Mouse (Mus musculus) kidney, postnatal 0 days (tissue): Measurements from ENCODE around the gene Dusp3. TPM values are rescaled to one million over a fixed set of nuclear protein-coding genes. Genes with fewer than 3 reads are reported as not detected.

Experiments
- ATAC-seq: fragments of 200-750 bp; cut with Nextera tagmentation; replicated peaks from 2 replicates; pipeline ENCODE4 v1.8.0; 2017; ENCODE audit warnings: low read depth, moderate number of reproducible peaks, moderate TSS enrichment, moderate library complexity; ENCODE audit not compliant: low FRiP score
- DNase-seq: peaks from one replicate; pipeline ENCODE4 v3.0.0-alpha.2; 2016; ENCODE audit warnings: low spot score
- H3K27ac ChIP-seq: fragments of 300-500 bp; sonication (generic); 2 replicates; pipeline ENCODE4 v1.5.1; 2014; ENCODE audit warnings: mild to moderate bottlenecking
- H3K27me3 ChIP-seq: fragments of 300-500 bp; sonication (generic); 2 replicates; pipeline ENCODE4 v1.6.1; 2014; ENCODE audit warnings: low read length, mixed read lengths; ENCODE audit not compliant: insufficient read depth
- H3K36me3 ChIP-seq: fragments of 300-500 bp; sonication (generic); 2 replicates; pipeline ENCODE4 v1.6.1; 2014; ENCODE audit warnings: low read length, mixed read lengths; ENCODE audit not compliant: insufficient read depth
- H3K4me1 ChIP-seq: fragments of 300-500 bp; sonication (generic); replicated peaks from 2 replicates; pipeline ENCODE4 v1.6.1; 2014; ENCODE audit warnings: antibody characterized with exemption, low read length, mixed read lengths; ENCODE audit not compliant: insufficient read depth
- H3K4me2 ChIP-seq: fragments of 300-500 bp; sonication (generic); 2 replicates; pipeline ENCODE4 v1.6.1; 2014; ENCODE audit warnings: mild to moderate bottlenecking, low read length, moderate library complexity, mixed read lengths
- H3K4me3 ChIP-seq: fragments of 300-500 bp; sonication (generic); replicated peaks from 2 replicates; pipeline ENCODE4 v1.5.1; 2014; ENCODE audit warnings: low read depth, low read length
- H3K9ac ChIP-seq: fragments of 300-500 bp; sonication (generic); 2 replicates; pipeline ENCODE4 v1.6.1; 2014; ENCODE audit warnings: low read depth, low read length
- H3K9me3 ChIP-seq: fragments of 300-500 bp; sonication (generic); replicated peaks from 2 replicates; pipeline ENCODE4 v1.6.1; 2016; ENCODE audit warnings: low read length, inconsistent platforms, mixed read lengths
- CTCF ChIP-seq: IDR thresholded peaks from 2 replicates; pipeline ENCODE4 v1.5.1; 2016; ENCODE audit warnings: antibody characterized with exemption, low read depth, mild to moderate bottlenecking, moderate library complexity
- WGBS: fragments of 180-500 bp; shearing (Covaris S2); extraction: QIAGEN DNeasy Blood & Tissue Kit; methylation state at CpG from one replicate; pipeline ENCODE4 v1.1.7; 2014; 5-methylcytosine and 5-hydroxymethylcytosine counted together
- polyA plus RNA-seq: library from polyadenylated mRNA; unstranded; fragments of >200 nt; fragmentation: Nextera tagmentation; extraction: Ambion mirVana; gene quantifications from 2 replicates; pipeline ENCODE4 v1.2.1, GENCODE M21; 2015

The Dusp3 gene
- polyA plus RNA-seq, result 51.7 and 57.9 TPM in 2 replicates

- Histone ChIP-seq H3K36me3 (no peaks in the 10 kb centered on the region), H3K9ac (no peak within 1 kb of the TSS), H3K27ac (no peak within 1 kb of the TSS), H3K4me1 (peaks cover 14% of the 10 kb centered on the region), H3K27me3 (no peaks in the 10 kb centered on the region), H3K4me2 (peak within 1 kb of the TSS; percentile 10; the same call in 1 of the 2 replicates), H3K9me3 (no peaks in the 10 kb centered on the region), H3K4me3 (no peak within 1 kb of the TSS)
- ATAC-seq (no peak), DNase-seq (no peak)
- WGBS, result 92% methylated on average over 3 of the region's 3 CpGs
- TF ChIP-seq CTCF, result no peak
Measured at GRCm38 (mm10) chr11:101986913-101987312, at the start of gene Dusp3. Dusp3 (minus strand) TSS chr11:101987013.

- TF ChIP-seq CTCF, result no peak
- Histone ChIP-seq H3K4me1 (0 out of 2 replicates have a peak, but pooled peaks cover 4% of the 10 kb centered on the region), H3K4me3 (no peak overlapping the region), H3K9ac (no peak overlapping the region), H3K27ac (no peak overlapping the region), H3K36me3 (no peaks in the 10 kb centered on the region), H3K4me2 (no peak overlapping the region), H3K9me3 (no peaks in the 10 kb centered on the region), H3K27me3 (peaks cover 2% of the 10 kb centered on the region; the same call in 1 of the 2 replicates)
- 86% methylated on average over 7 of the region's 7 CpGs for WGBS
- DNase-seq, result no peak
- ATAC-seq, result no peak
Measured at GRCm38 (mm10) chr11:102036336-102036735, 49.5 kb upstream of the Dusp3 start.

GRCm38 (mm10) chr11:102035456-102035960, 48.7 kb upstream of the Dusp3 start:
- H3K4me2 ChIP-seq, result no peak overlapping the region
- DNase-seq, result no peak
- no peak overlapping the region for H3K9ac ChIP-seq
- no peaks in the 10 kb centered on the region for H3K9me3 ChIP-seq
- H3K27ac ChIP-seq, result no peak overlapping the region
- WGBS, result 78% methylated on average over 5 of the region's 5 CpGs
- no peak overlapping the region for H3K4me3 ChIP-seq
- H3K36me3 ChIP-seq, result no peaks in the 10 kb centered on the region
- 0 out of 2 replicates have a peak, but pooled peaks cover 4% of the 10 kb centered on the region for H3K4me1 ChIP-seq
- ATAC-seq, result no peak
- H3K27me3 ChIP-seq, result peaks cover 2% of the 10 kb centered on the region; the same call in 1 of the 2 replicates
- TF ChIP-seq CTCF, result no peak

GRCm38 (mm10) chr11:102034887-102035286, 48.1 kb upstream of the Dusp3 start:
- no peak for ATAC-seq
- no peak overlapping the region for H3K4me3 ChIP-seq

GRCm38 (mm10) chr11:102033055-102033591, 46.3 kb upstream of the Dusp3 start:
- WGBS, result 88% methylated on average over 12 of the region's 12 CpGs
- no peak for DNase-seq
- no peak for TF ChIP-seq CTCF
- peaks cover 2% of the 10 kb centered on the region; the same call in 1 of the 2 replicates for H3K27me3 ChIP-seq
- no peaks in the 10 kb centered on the region for H3K36me3 ChIP-seq
- H3K4me1 ChIP-seq, result no peaks in the 10 kb centered on the region
- H3K9ac ChIP-seq, result no peak overlapping the region
- ATAC-seq, result no peak
- no peak overlapping the region for H3K4me3 ChIP-seq
- no peak overlapping the region for H3K4me2 ChIP-seq
- no peaks in the 10 kb centered on the region for H3K9me3 ChIP-seq
- no peak overlapping the region for H3K27ac ChIP-seq

More at GRCm38 (mm10) chr11:102034887-102035286, 48.1 kb upstream of the Dusp3 start:
- 74% methylated on average over 8 of the region's 8 CpGs for WGBS
- peaks cover 2% of the 10 kb centered on the region; the same call in 1 of the 2 replicates for H3K27me3 ChIP-seq
- 0 out of 2 replicates have a peak, but pooled peaks cover 3% of the 10 kb centered on the region for H3K4me1 ChIP-seq
- H3K9me3 ChIP-seq, result no peaks in the 10 kb centered on the region
- H3K9ac ChIP-seq, result no peak overlapping the region
- H3K4me2 ChIP-seq, result no peak overlapping the region
- TF ChIP-seq CTCF, result no peak
- no peak for DNase-seq
- no peak overlapping the region for H3K27ac ChIP-seq
- H3K36me3 ChIP-seq, result no peaks in the 10 kb centered on the region

- Histone ChIP-seq H3K27me3 (no peaks in the 10 kb centered on the region), H3K4me3 (no peak overlapping the region), H3K4me1 (0 out of 2 replicates have a peak, but pooled peaks cover 4% of the 10 kb centered on the region), H3K27ac (no peak overlapping the region), H3K9me3 (no peaks in the 10 kb centered on the region), H3K36me3 (no peaks in the 10 kb centered on the region), H3K9ac (no peak overlapping the region), H3K4me2 (no peak overlapping the region)
- WGBS, result 84% methylated on average over 7 of the region's 7 CpGs
- ATAC-seq (no peak), DNase-seq (no peak)
- no peak for TF ChIP-seq CTCF
Measured at GRCm38 (mm10) chr11:102031149-102031548, 44.3 kb upstream of the Dusp3 start.
